Mouse (Mus musculus) liver, postnatal 0 days (tissue): Measurements from ENCODE around the gene Twsg1.

ENCODE experiments used
- CTCF ChIP-seq: sonication (generic); IDR thresholded peaks from 2 replicates; pipeline ENCODE4 v1.5.1; 2016; ENCODE audit warnings: antibody characterized with exemption, low read depth
- EP300 ChIP-seq: IDR thresholded peaks from 2 replicates; pipeline ENCODE4 v1.6.1; 2016; ENCODE audit warnings: antibody characterized with exemption, low read depth, mild to moderate bottlenecking

GRCm38 (mm10) chr17:65953959-65954358, 2.9 kb upstream of the Twsg1 start:
- no peak for TF ChIP-seq EP300
- no peak for TF ChIP-seq CTCF
